In genomic region chr1:78417154-78417911, GRCm38 (mm10) we compare ENCODE assay signal across 29 mouse cellular contexts.
"Had no signal": no experiment of that assay in that cellular context is flagged by ENCODE, and none has a peak within 500 bp of the region (broad histone marks: within the 10 kb centered on the region; RNA-seq: fewer than 3 reads in every experiment).

No protein-coding gene starts in this region.

- H3K4me3 ChIP-seq: heart, embryonic 12.5 days; heart, embryonic 13.5 days; heart, embryonic 15.5 days; hindbrain, embryonic 10.5 days; hindbrain, embryonic 12.5 days; hindbrain, embryonic 13.5 days; hindbrain, embryonic 15.5 days; intestine, embryonic 15.5 days; kidney, embryonic 15.5 days; layer of hippocampus, adult 2 months; left cerebral cortex, adult 2 months had no signal

- H3K9me3 ChIP-seq: heart, embryonic 12.5 days; heart, embryonic 13.5 days; heart, embryonic 15.5 days; hindbrain, embryonic 10.5 days; hindbrain, embryonic 12.5 days; hindbrain, embryonic 13.5 days; hindbrain, embryonic 15.5 days; intestine, embryonic 15.5 days; kidney, embryonic 15.5 days had no signal

- DNase-seq: heart, postnatal 14 days; heart, postnatal 36 days; heart, postnatal 4 days; kidney, adult 11 months; kidney, adult 18-20 months; kidney, adult 2 months; kidney, adult 8-10 months; kidney, adult 9 months; kidney, postnatal 10 days; kidney, postnatal 14 days; kidney, postnatal 25 days; kidney, postnatal 36 days; kidney, postnatal 4 days; layer of hippocampus, adult 9-11 months; layer of hippocampus, postnatal 36 days had no signal

- H3K36me3 ChIP-seq: heart, embryonic 15.5 days; hindbrain, embryonic 15.5 days had no signal

- H3K27me3 ChIP-seq: heart, embryonic 12.5 days; heart, embryonic 13.5 days; heart, embryonic 15.5 days; hindbrain, embryonic 12.5 days; hindbrain, embryonic 13.5 days; hindbrain, embryonic 15.5 days; intestine, embryonic 15.5 days; kidney, embryonic 15.5 days had no signal

- H3K27ac ChIP-seq: heart, embryonic 13.5 days; heart, embryonic 15.5 days; hindbrain, embryonic 10.5 days; hindbrain, embryonic 12.5 days; hindbrain, embryonic 13.5 days; hindbrain, embryonic 14.5 days; hindbrain, embryonic 15.5 days; hindbrain, postnatal 0 days; intestine, embryonic 15.5 days; kidney, embryonic 15.5 days; kidney, postnatal 0 days; layer of hippocampus, adult 2 months; left cerebral cortex, adult 2 months had no signal

- H3K9ac ChIP-seq: heart, embryonic 12.5 days; heart, embryonic 13.5 days; heart, embryonic 15.5 days; hindbrain, embryonic 12.5 days; hindbrain, embryonic 13.5 days; hindbrain, embryonic 14.5 days; hindbrain, embryonic 15.5 days; intestine, embryonic 15.5 days; kidney, embryonic 15.5 days had no signal

- H3K4me1 ChIP-seq: heart, embryonic 12.5 days; heart, embryonic 13.5 days; heart, embryonic 15.5 days; hindbrain, embryonic 13.5 days; hindbrain, embryonic 15.5 days; intestine, embryonic 15.5 days had no signal
